Mouse (Mus musculus): ENCODE data around the gene Anpep. TPM values are rescaled to one million over a fixed set of nuclear protein-coding genes. Genes with fewer than 3 reads are reported as not detected.

Gene Anpep
- total RNA-seq, 2 experiments from 2014 or later, result 5.6 to 5.9 TPM

GRCm38 (mm10) chr7:79869072-79869719, 8.3 kb upstream of the Anpep start:
- no peak for DNase-seq (ENCODE audit: low spot score in 2 of 2)
- intact Hi-C loops (cut with DNase I), result no loop called here

GRCm38 (mm10) chr7:79868475-79868874, 7.6 kb upstream of the Anpep start:
- intact Hi-C loops (cut with DNase I), result no loop called here
- no peak for DNase-seq (ENCODE audit: low spot score in 2 of 2)

GRCm38 (mm10) chr7:79867861-79868260, 7.0 kb upstream of the Anpep start:
- DNase-seq (ENCODE audit: low spot score in 2 of 2), result no peak
- intact Hi-C loops (cut with DNase I), result no loop called here

GRCm38 (mm10) chr7:79866294-79867000, 5.6 kb upstream of the Anpep start:
- no peak for DNase-seq (ENCODE audit: low spot score in 2 of 2)
- intact Hi-C loops (cut with DNase I), result no loop called here

GRCm38 (mm10) chr7:79861794-79862193, 935 bp upstream of the Anpep start:
- intact Hi-C loops (cut with DNase I), result no loop called here
- DNase-seq (ENCODE audit: low spot score in 2 of 2), result no peak

- intact Hi-C loops (cut with DNase I), result no loop called here
- no peak for DNase-seq (ENCODE audit: low spot score in 2 of 2)
These were observed 1.8 kb downstream of the Anpep start for GRCm38 (mm10) chr7:79858956-79859630.

- DNase-seq (ENCODE audit: low spot score in 2 of 2), result no peak
- intact Hi-C loops (cut with DNase I), result no loop called here
These were observed 2.5 kb downstream of the Anpep start for GRCm38 (mm10) chr7:79858202-79858934.

- intact Hi-C loops (cut with DNase I), result no loop called here
These were observed 4.6 kb downstream of the Anpep start for GRCm38 (mm10) chr7:79856305-79856704.

GRCm38 (mm10) chr7:79847456-79848451, 13.1 kb downstream of the Anpep start:
- intact Hi-C loops (cut with DNase I), result no loop called here
- DNase-seq (ENCODE audit: low spot score in 2 of 2), result no peak

More at GRCm38 (mm10) chr7:79856305-79856704, 4.6 kb downstream of the Anpep start:
- DNase-seq (ENCODE audit: low spot score in 2 of 2), result no peak

- DNase-seq (ENCODE audit: low spot score in 2 of 2), result no peak
- intact Hi-C loops (cut with DNase I), result no loop called here
These were observed 14.5 kb downstream of the Anpep start for GRCm38 (mm10) chr7:79846342-79846741.

- intact Hi-C loops (cut with DNase I), result no loop called here
- DNase-seq (ENCODE audit: low spot score in 2 of 2), result no peak
These were observed 16.6 kb downstream of the Anpep start for GRCm38 (mm10) chr7:79844090-79844802.

GRCm38 (mm10) chr7:79842163-79842562, 18.7 kb downstream of the Anpep start:
- no peak for DNase-seq (ENCODE audit: low spot score in 2 of 2)
- intact Hi-C loops (cut with DNase I), result no loop called here

- intact Hi-C loops (cut with DNase I), result loop anchor here (10.0 kb wide), 1 partner anchor 138 kb away; no protein-coding TSS in a partner anchor
- DNase-seq (ENCODE audit: low spot score in 2 of 2), result no peak
These were observed 23.6 kb downstream of the Anpep start for GRCm38 (mm10) chr7:79837247-79837646.

GRCm38 (mm10) chr7:79835196-79835595, 25.7 kb downstream of the Anpep start:
- intact Hi-C loops (cut with DNase I), result loop anchor here (10.0 kb wide), 1 partner anchor 140 kb away; no protein-coding TSS in a partner anchor
- DNase-seq (ENCODE audit: low spot score in 2 of 2), result no peak

- DNase-seq (ENCODE audit: low spot score in 2 of 2), result no peak
- intact Hi-C loops (cut with DNase I), result loop anchor here (10.0 kb wide), 1 partner anchor 142 kb away; no protein-coding TSS in a partner anchor
These were observed 27.9 kb downstream of the Anpep start for GRCm38 (mm10) chr7:79832980-79833379.

GRCm38 (mm10) chr7:79831585-79831984, 29.3 kb downstream of the Anpep start:
- intact Hi-C loops (cut with DNase I), result loop anchor here (10.0 kb wide), 1 partner anchor 143 kb away; no protein-coding TSS in a partner anchor
- DNase-seq (ENCODE audit: low spot score in 2 of 2), result no peak

GRCm38 (mm10) chr7:79831145-79831544, 29.7 kb downstream of the Anpep start:
- no peak for DNase-seq (ENCODE audit: low spot score in 2 of 2)
- intact Hi-C loops (cut with DNase I), result loop anchor here (10.0 kb wide), 1 partner anchor 144 kb away; no protein-coding TSS in a partner anchor

GRCm38 (mm10) chr7:79828341-79828740, 32.5 kb downstream of the Anpep start:
- intact Hi-C loops (cut with DNase I), result no loop called here

More at GRCm38 (mm10) chr7:79828341-79828740, 32.5 kb downstream of the Anpep start:
- DNase-seq (ENCODE audit: low spot score in 2 of 2), result no peak
